Mouse (Mus musculus) testis, adult 2 months (tissue): ENCODE results near the gene Cwc22.

ENCODE experiments used
- CTCF ChIP-seq: fragments of 200-500 bp; IDR thresholded peaks from 2 replicates; pipeline ENCODE4 v1.5.1; 2012; ENCODE audit warnings: low read depth, mild to moderate bottlenecking, inconsistent platforms, low read length, moderate library complexity; ENCODE audit not compliant: control insufficient read depth, insufficient read depth, insufficient replicate concordance
- POLR2A ChIP-seq: fragments of 200-500 bp; IDR thresholded peaks from 2 replicates; pipeline ENCODE4 v1.6.1; 2012; ENCODE audit warnings: low read depth, mild to moderate bottlenecking, inconsistent platforms, low read length, moderate library complexity; ENCODE audit not compliant: control insufficient read depth

- TF ChIP-seq CTCF (no peak), POLR2A (no peak)
Measured at GRCm38 (mm10) chr2:77959341-77959740, 13.2 kb upstream of the Cwc22 start.
